Mouse (Mus musculus): ENCODE data around the gene Fbl.

DNA sequence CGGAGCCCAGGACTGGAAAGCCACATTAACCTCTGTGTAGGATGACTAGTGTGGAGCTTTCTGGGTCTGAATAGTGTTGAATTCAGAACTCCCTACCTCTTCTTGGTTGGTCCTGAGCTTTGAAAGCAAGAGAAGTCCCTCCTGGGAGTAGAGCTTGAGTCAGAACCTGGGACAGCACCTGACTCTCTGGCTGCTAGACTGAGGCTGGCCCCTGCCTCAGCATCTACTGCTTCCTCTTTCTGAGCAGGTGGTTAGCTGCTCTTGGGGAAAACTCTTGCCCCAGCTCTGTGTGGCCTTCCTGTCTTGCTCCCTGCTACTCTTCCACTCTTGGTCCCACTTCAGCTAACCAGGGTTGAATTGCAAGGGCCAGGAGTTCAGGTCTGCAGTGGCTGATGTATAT lies 22.4 kb downstream of the Fbl start:
- TF ChIP-seq CTCF (IDR thresholded peaks at IDR 0.05; ENCODE audit: borderline replicate concordance, control insufficient read depth, extremely low read depth, insufficient read depth, low read length, poor library complexity) (no peak), POLR2A (IDR thresholded peaks at IDR 0.05; ENCODE audit: control insufficient read depth, extremely low read depth, insufficient read depth, low read length, poor library complexity) (no peak)

All from thymus, adult 2 months (tissue).